Mouse (Mus musculus) layer of hippocampus, adult 2 months (tissue): ENCODE data around the gene Bcl11b. TPM values are rescaled to one million over a fixed set of nuclear protein-coding genes. Genes with fewer than 3 reads are reported as not detected.

Experiments used
- DNase-seq, 2 experiments: peaks; one replicate each; pipeline ENCODE4 v3.0.0; 2022; ENCODE audit warnings: low spot score in 2 of 2
- H3K27ac ChIP-seq: fragments of 200-600 bp; 2 replicates; pipeline ENCODE4 v1.8.1; 2022
- H3K4me3 ChIP-seq: fragments of 200-600 bp; 2 replicates; pipeline ENCODE4 v1.8.1; 2022; ENCODE audit warnings: mild to moderate bottlenecking
- CTCF ChIP-seq: fragments of 200-600 bp; conservative IDR thresholded peaks from 2 replicates; pipeline ENCODE4 v1.8.1; 2022; ENCODE audit warnings: antibody characterized with exemption, mild to moderate bottlenecking, moderate library complexity
- total RNA-seq, 2 experiments: library from RNA; stranded (reverse); gene quantifications; 2 replicates each; pipeline ENCODE4 v1.2.3; 2021

Bcl11b gene
- total RNA-seq, 2 experiments from 2014 or later, result 144 to 145 TPM

GRCm38 (mm10) chr12:107921566-107921965 is 81.8 kb downstream of the Bcl11b start:
- no peak for TF ChIP-seq CTCF
- H3K27ac ChIP-seq, result peak overlapping the region; percentile 77
- DNase-seq, result no peak
- no peak overlapping the region for H3K4me3 ChIP-seq

- Histone ChIP-seq H3K27ac (peak overlapping the region; percentile 77), H3K4me3 (no peak overlapping the region)
- no peak for TF ChIP-seq CTCF
- no peak for DNase-seq
These were observed 82.2 kb downstream of the Bcl11b start for GRCm38 (mm10) chr12:107921154-107921553.

- Histone ChIP-seq H3K4me3 (no peak overlapping the region), H3K27ac (peak overlapping the region; percentile 77)
- TF ChIP-seq CTCF, result no peak
- peak in 1 of 2 experiments; percentile 47 for DNase-seq
These were observed 82.7 kb downstream of the Bcl11b start for GRCm38 (mm10) chr12:107920716-107921115.

- H3K4me3 ChIP-seq, result no peak overlapping the region
- TF ChIP-seq CTCF, result no peak
- DNase-seq, result no peak
- H3K27ac ChIP-seq, result peak overlapping the region; percentile 77; the same call in 1 of the 2 replicates
These were observed 83.3 kb downstream of the Bcl11b start for GRCm38 (mm10) chr12:107920076-107920475.

- DNase-seq, result no peak
- peak overlapping the region; percentile 49; the same call in 1 of the 2 replicates for H3K27ac ChIP-seq
These were observed 84.6 kb downstream of the Bcl11b start for GRCm38 (mm10) chr12:107918779-107919178.

GRCm38 (mm10) chr12:107916008-107916407 is 87.4 kb downstream of the Bcl11b start:
- no peak for DNase-seq
- Histone ChIP-seq H3K4me3 (no peak overlapping the region), H3K27ac (peak overlapping the region; percentile 32; the same call in 1 of the 2 replicates)
- TF ChIP-seq CTCF, result no peak

More at GRCm38 (mm10) chr12:107918779-107919178, 84.6 kb downstream of the Bcl11b start:
- TF ChIP-seq CTCF, result no peak
- no peak overlapping the region for H3K4me3 ChIP-seq

- Histone ChIP-seq H3K4me3 (no peak overlapping the region), H3K27ac (0 out of 2 replicates have a peak overlapping the region, but pooled peaks have one; percentile 32)
- DNase-seq, result no peak
- TF ChIP-seq CTCF, result no peak
These were observed 88.0 kb downstream of the Bcl11b start for GRCm38 (mm10) chr12:107915396-107915795.

- Histone ChIP-seq H3K27ac (no peak overlapping the region), H3K4me3 (no peak overlapping the region)
- TF ChIP-seq CTCF, result no peak
- DNase-seq, result no peak
These were observed 94.6 kb downstream of the Bcl11b start for GRCm38 (mm10) chr12:107908826-107909225.

- peak; percentile 63 for TF ChIP-seq CTCF
- no peak overlapping the region for H3K4me3 ChIP-seq
- H3K27ac ChIP-seq, result no peak overlapping the region
- DNase-seq, result no peak
These were observed 98.1 kb downstream of the Bcl11b start for GRCm38 (mm10) chr12:107905333-107905732.

GRCm38 (mm10) chr12:107904457-107904856 is 98.9 kb downstream of the Bcl11b start:
- H3K27ac ChIP-seq, result no peak overlapping the region
- DNase-seq, result no peak
- no peak overlapping the region for H3K4me3 ChIP-seq
- no peak for TF ChIP-seq CTCF

GRCm38 (mm10) chr12:107903949-107904348 is 99.5 kb downstream of the Bcl11b start:
- TF ChIP-seq CTCF, result no peak
- H3K27ac ChIP-seq, result no peak overlapping the region
- no peak overlapping the region for H3K4me3 ChIP-seq
- no peak for DNase-seq

GRCm38 (mm10) chr12:107891449-107891848 is 112.0 kb downstream of the Bcl11b start:
- no peak for TF ChIP-seq CTCF

GRCm38 (mm10) chr12:107890326-107890725 is 113.1 kb downstream of the Bcl11b start:
- TF ChIP-seq CTCF, result no peak
- DNase-seq, result no peak
- H3K27ac ChIP-seq, result no peak overlapping the region
- H3K4me3 ChIP-seq, result no peak overlapping the region

More at GRCm38 (mm10) chr12:107891449-107891848, 112.0 kb downstream of the Bcl11b start:
- peak in 1 of 2 experiments; percentile 42 for DNase-seq
- peak overlapping the region; percentile 53 for H3K27ac ChIP-seq
- H3K4me3 ChIP-seq, result no peak overlapping the region

- TF ChIP-seq CTCF, result no peak
- H3K4me3 ChIP-seq, result no peak overlapping the region
- H3K27ac ChIP-seq, result no peak overlapping the region
- DNase-seq, result no peak
These were observed 113.6 kb downstream of the Bcl11b start for GRCm38 (mm10) chr12:107889841-107890240.
